Comparison of ENCODE assay signal across 7 mouse cellular contexts in genomic region chr16:20496671-20497600, GRCm38 (mm10). TPM values are rescaled to one million over a fixed set of nuclear protein-coding genes. Genes with fewer than 3 reads are reported as not detected.
A peak's percentile ranks its signal among the peaks of the same experiment; 100 is the strongest.
DNase-seq lines count a peak whose midpoint lies in the region; ATAC-seq lines count a peak whose summit lies in the region.

No protein-coding gene starts in this region.

- H3K9ac ChIP-seq in forebrain, embryonic 14.5 days (ENCODE audit: low read length): no peak overlapping the region
- H3K9ac ChIP-seq in hindbrain, embryonic 11.5 days (ENCODE audit: low read depth, low read length): 0 out of 2 replicates have a peak overlapping the region, but pooled peaks have one; percentile 2

- peaks cover 5% of the 10 kb centered on the region for H3K27me3 ChIP-seq in forebrain, embryonic 14.5 days (replicated peaks; ENCODE audit: control insufficient read depth, insufficient read depth, low read length)
- peaks cover 9% of the 10 kb centered on the region for H3K27me3 ChIP-seq in hindbrain, embryonic 11.5 days (ENCODE audit: control insufficient read depth, insufficient read depth, low read length)

- WGBS in forebrain, embryonic 14.5 days: 21% methylated on average over 25 of the region's 25 CpGs
- WGBS in hindbrain, embryonic 11.5 days: 23% methylated on average over 25 of the region's 25 CpGs

- H3K36me3 ChIP-seq in forebrain, embryonic 14.5 days (ENCODE audit: control insufficient read depth, insufficient read depth, low read length): peaks cover 10% of the 10 kb centered on the region
- H3K36me3 ChIP-seq in hindbrain, embryonic 11.5 days (ENCODE audit: control insufficient read depth, insufficient read depth, low read length): peaks cover 2% of the 10 kb centered on the region; the same call in 1 of the 2 replicates

- peak overlapping the region; percentile 47 for H3K4me2 ChIP-seq in forebrain, embryonic 14.5 days (ENCODE audit: low read length)
- peak overlapping the region; percentile 33 for H3K4me2 ChIP-seq in hindbrain, embryonic 11.5 days (replicated peaks; ENCODE audit: low read depth, low read length)

- ATAC-seq in forebrain, embryonic 14.5 days: peak; percentile 30; the same call in 1 of the 2 replicates
- no peak for ATAC-seq in hindbrain, embryonic 11.5 days (ENCODE audit: low FRiP score)

- H3K4me1 ChIP-seq in forebrain, embryonic 14.5 days (ENCODE audit: control insufficient read depth, insufficient read depth, low read length): 0 out of 2 replicates have a peak, but pooled peaks cover 5% of the 10 kb centered on the region
- H3K4me1 ChIP-seq in hindbrain, embryonic 11.5 days (replicated peaks; ENCODE audit: control insufficient read depth, insufficient read depth, low read length): no peaks in the 10 kb centered on the region

- DNase-seq in Muller cell, postnatal 12 days (ENCODE audit: inconsistent ontology term): peak; percentile 60
- peak; percentile 81 for DNase-seq in c-Kit-positive CD71-positive TER-119-positive erythroid progenitor cells, embryonic 14.5 days (ENCODE audit: low spot score)
- DNase-seq in forebrain, embryonic 14.5 days (ENCODE audit: low spot score): peak; percentile 89
- peak; percentile 76 for DNase-seq in hindbrain, embryonic 11.5 days (ENCODE audit: low spot score)
- peak; percentile 51 to 61 for DNase-seq in layer of hippocampus, postnatal 10 days (ENCODE audit: low spot score in 2 of 2)
- DNase-seq in lung, postnatal 25 days (ENCODE audit: low spot score): peak; percentile 83
- peak; percentile 64 to 73 for DNase-seq in right cerebral cortex, adult 2 months (ENCODE audit: low spot score in 2 of 2)

- H3K9me3 ChIP-seq in forebrain, embryonic 14.5 days (replicated peaks; ENCODE audit: control insufficient read depth, low read length): no peaks in the 10 kb centered on the region
- H3K9me3 ChIP-seq in hindbrain, embryonic 11.5 days (ENCODE audit: control insufficient read depth, low read length): no peaks in the 10 kb centered on the region

- H3K27ac ChIP-seq in forebrain, embryonic 14.5 days (ENCODE audit: low read depth, low read length): no peak overlapping the region
- no peak overlapping the region for H3K27ac ChIP-seq in hindbrain, embryonic 11.5 days (ENCODE audit: low read depth, low read length)

- peak overlapping the region; percentile 20 for H3K4me3 ChIP-seq in forebrain, embryonic 14.5 days (ENCODE audit: low read depth, low read length)
- H3K4me3 ChIP-seq in hindbrain, embryonic 11.5 days (ENCODE audit: low read depth, low read length): peak overlapping the region; percentile 9

RNA-seq across cellular contexts. Expression of gene Eif2b5, which starts 1.7 kb away (rescaled TPM):
- 90.3 and 92.1 TPM in 2 replicates for polyA plus RNA-seq in forebrain, embryonic 14.5 days (2014; fragmentation: Nextera tagmentation; extraction: Ambion mirVana)
- 132 and 139 TPM in 2 replicates for polyA plus RNA-seq in hindbrain, embryonic 11.5 days (2014; fragmentation: Nextera tagmentation; extraction: Ambion mirVana)
- 10 to 100 TPM; 59.6 to 61.7 TPM for total RNA-seq in layer of hippocampus, postnatal 10 days (2021)

RNA-seq across cellular contexts. Expression of gene Dvl3, which starts 19.8 kb away (rescaled TPM):
- polyA plus RNA-seq in forebrain, embryonic 14.5 days (2014; fragmentation: Nextera tagmentation; extraction: Ambion mirVana): 25.3 and 26.0 TPM in 2 replicates
- 50.8 and 58.9 TPM in 2 replicates for polyA plus RNA-seq in hindbrain, embryonic 11.5 days (2014; fragmentation: Nextera tagmentation; extraction: Ambion mirVana)
- 10 to 100 TPM; 83.1 to 87.2 TPM for total RNA-seq in layer of hippocampus, postnatal 10 days (2021)

RNA-seq across cellular contexts. Expression of gene Ap2m1, which starts 38.3 kb away (rescaled TPM):
- polyA plus RNA-seq in forebrain, embryonic 14.5 days (2014; fragmentation: Nextera tagmentation; extraction: Ambion mirVana): 1,206 and 1,335 TPM in 2 replicates
- polyA plus RNA-seq in hindbrain, embryonic 11.5 days (2014; fragmentation: Nextera tagmentation; extraction: Ambion mirVana): 923 and 941 TPM in 2 replicates
- total RNA-seq in layer of hippocampus, postnatal 10 days (2021): 100 to 1,000 TPM; 893 to 941 TPM

RNA-seq across cellular contexts. Expression of gene Abcf3, which starts 51.4 kb away (rescaled TPM):
- polyA plus RNA-seq in forebrain, embryonic 14.5 days (2014; fragmentation: Nextera tagmentation; extraction: Ambion mirVana): 64.8 and 74.4 TPM in 2 replicates
- 52.4 and 63.1 TPM in 2 replicates for polyA plus RNA-seq in hindbrain, embryonic 11.5 days (2014; fragmentation: Nextera tagmentation; extraction: Ambion mirVana)
- total RNA-seq in layer of hippocampus, postnatal 10 days (2021): 10 to 100 TPM; 61.3 to 90.1 TPM
